Mouse (Mus musculus) liver, postnatal 0 days (tissue): ENCODE results near the gene Ninj2.

Source experiments
- CTCF ChIP-seq: sonication (generic); IDR thresholded peaks from 2 replicates; pipeline ENCODE4 v1.5.1; 2016; ENCODE audit warnings: antibody characterized with exemption, low read depth
- EP300 ChIP-seq: IDR thresholded peaks from 2 replicates; pipeline ENCODE4 v1.6.1; 2016; ENCODE audit warnings: antibody characterized with exemption, low read depth, mild to moderate bottlenecking

DNA sequence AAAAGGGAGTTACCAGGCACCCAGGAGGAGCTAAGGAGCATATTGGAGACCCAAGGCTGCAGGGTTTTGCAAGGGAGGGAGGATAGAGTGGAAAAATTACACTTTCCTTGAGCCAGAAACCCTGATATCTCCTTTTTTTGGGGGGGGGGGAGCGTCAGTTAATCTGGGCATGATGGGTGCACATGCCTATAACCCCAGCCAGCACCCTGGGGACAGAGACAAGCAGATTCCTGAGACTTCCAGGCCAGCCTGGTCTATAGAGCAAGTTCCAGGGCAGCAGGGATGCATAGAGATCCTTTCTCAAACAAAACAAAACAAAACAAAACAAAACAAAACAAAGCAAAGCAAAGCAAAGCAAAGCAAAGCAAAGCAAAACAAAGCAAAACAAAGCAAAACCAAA is 21.1 kb downstream of the Ninj2 start:
- TF ChIP-seq CTCF, result no peak
- no peak for TF ChIP-seq EP300
